Mouse (Mus musculus) forebrain, embryonic 16.5 days (tissue): ENCODE measurements around the gene Atxn2. TPM values are rescaled to one million over a fixed set of nuclear protein-coding genes. Genes with fewer than 3 reads are reported as not detected.

Experiments used
- ATAC-seq: fragments of 200-750 bp; cut with Nextera tagmentation; 2 replicates; pipeline ENCODE4 v1.8.0; 2017; ENCODE audit warnings: mild to moderate bottlenecking, moderate library complexity
- H3K27ac ChIP-seq: fragments of 300-500 bp; sonication (generic); 2 replicates; pipeline ENCODE4 v1.5.1; 2014; ENCODE audit warnings: low read length, control low read depth
- H3K27me3 ChIP-seq: fragments of 300-500 bp; sonication (generic); replicated peaks from 2 replicates; pipeline ENCODE4 v1.6.1; 2014; ENCODE audit warnings: low read length; ENCODE audit not compliant: control insufficient read depth, insufficient read depth
- H3K36me3 ChIP-seq: fragments of 300-500 bp; sonication (generic); 2 replicates; pipeline ENCODE4 v1.6.1; 2014; ENCODE audit not compliant: control insufficient read depth, insufficient read depth
- H3K4me1 ChIP-seq: fragments of 300-500 bp; sonication (generic); replicated peaks from 2 replicates; pipeline ENCODE4 v1.6.1; 2014; ENCODE audit warnings: low read length; ENCODE audit not compliant: control insufficient read depth, insufficient read depth
- H3K4me2 ChIP-seq: fragments of 300-500 bp; sonication (generic); 2 replicates; pipeline ENCODE4 v1.6.1; 2014; ENCODE audit warnings: mild to moderate bottlenecking, low read length, control low read depth
- H3K4me3 ChIP-seq: fragments of 300-500 bp; sonication (generic); replicated peaks from 2 replicates; pipeline ENCODE4 v1.5.1; 2014; ENCODE audit warnings: mild to moderate bottlenecking, low read length, control low read depth
- H3K9ac ChIP-seq: fragments of 300-500 bp; sonication (generic); replicated peaks from 2 replicates; pipeline ENCODE4 v1.6.1; 2014; ENCODE audit warnings: low read depth, low read length, control low read depth
- H3K9me3 ChIP-seq: fragments of 300-500 bp; sonication (generic); 2 replicates; pipeline ENCODE4 v1.6.1; 2016; ENCODE audit warnings: low read length; ENCODE audit not compliant: control insufficient read depth
- WGBS: fragments of 180-500 bp; shearing (Covaris S2); extraction: QIAGEN DNeasy Blood & Tissue Kit; methylation state at CpG from one replicate; pipeline ENCODE4 v1.1.7; 2014; 5-methylcytosine and 5-hydroxymethylcytosine counted together
- polyA plus RNA-seq: library from polyadenylated mRNA; unstranded; fragments of >200 nt; fragmentation: Nextera tagmentation; extraction: Ambion mirVana; gene quantifications from 2 replicates; pipeline ENCODE4 v1.2.1, GENCODE M21; 2015

Atxn2 gene
- polyA plus RNA-seq, 1 experiment from 2014 or later: 58.3 TPM

- Histone ChIP-seq H3K4me3 (peak overlapping the region; percentile 93), H3K9ac (peak overlapping the region; percentile 56), H3K36me3 (peaks cover 9% of the 10 kb centered on the region), H3K9me3 (no peaks in the 10 kb centered on the region), H3K4me1 (peaks cover 28% of the 10 kb centered on the region), H3K27me3 (0 out of 2 replicates have a peak, but pooled peaks cover 3% of the 10 kb centered on the region), H3K27ac (peak overlapping the region; percentile 60), H3K4me2 (peak overlapping the region; percentile 60)
- under 1% methylated on average over 17 of the region's 17 CpGs for WGBS
- ATAC-seq: peak; percentile 26
These were observed 136.9 kb downstream of the Atxn2 start for GRCm38 (mm10) chr5:121848035-121848519.

GRCm38 (mm10) chr5:121848743-121849142 lies 137.6 kb downstream of the Atxn2 start, which contains the start of gene Pheta1:
Gene Pheta1 (plus strand): TSS chr5:121848984.
- Histone ChIP-seq H3K9me3 (no peaks in the 10 kb centered on the region), H3K27ac (peak within 1 kb of the TSS; percentile 60), H3K4me2 (peak within 1 kb of the TSS; percentile 60), H3K9ac (peak within 1 kb of the TSS; percentile 87), H3K4me1 (peaks cover 28% of the 10 kb centered on the region), H3K36me3 (peaks cover 15% of the 10 kb centered on the region), H3K27me3 (0 out of 2 replicates have a peak, but pooled peaks cover 3% of the 10 kb centered on the region), H3K4me3 (peak within 1 kb of the TSS; percentile 93)
- ATAC-seq: peak; percentile 94
- WGBS: under 1% methylated on average over 41 of the region's 42 CpGs

DNA sequence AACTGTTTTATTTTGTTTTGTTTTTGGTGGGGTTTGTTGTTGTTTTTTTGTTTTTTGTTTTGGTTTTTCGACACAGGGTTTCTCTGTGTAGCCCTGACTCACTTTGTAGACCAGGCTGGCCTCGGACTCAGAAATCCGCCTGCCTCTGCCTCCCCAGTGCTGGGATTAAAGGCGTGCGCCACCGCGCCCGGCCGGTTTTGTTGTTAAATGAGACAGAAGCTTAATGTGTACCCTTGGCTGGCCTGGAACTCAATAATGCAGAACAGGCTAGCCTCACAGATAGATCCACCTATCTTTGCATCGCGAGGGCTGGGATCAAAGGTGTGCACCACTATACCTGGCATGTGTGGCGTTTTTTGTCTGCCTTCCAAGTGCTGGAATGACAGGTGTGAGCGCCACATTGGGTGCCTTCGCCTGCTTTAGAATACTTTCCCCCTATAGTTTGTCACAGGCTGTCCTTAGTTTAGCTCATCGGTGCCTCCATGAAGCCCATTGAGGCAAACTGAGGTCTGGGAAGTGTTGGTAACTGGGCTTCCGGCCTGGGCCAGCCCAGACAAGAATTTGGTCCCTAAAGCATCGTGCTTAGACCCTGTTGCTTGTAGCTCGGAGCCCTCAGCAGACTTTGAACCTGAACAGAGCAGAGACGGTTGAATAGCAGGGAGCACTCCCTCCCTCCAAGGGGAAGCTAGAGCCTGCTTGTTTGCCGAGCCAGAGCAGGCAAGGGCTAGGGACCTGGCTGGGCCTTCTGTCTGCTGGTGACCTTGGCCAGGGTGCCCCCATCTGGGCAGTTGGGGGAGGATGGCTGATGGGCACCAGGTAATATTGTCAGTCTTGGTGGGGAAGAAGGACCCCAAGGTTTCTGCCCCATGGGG lies 138.6 kb downstream of the Atxn2 start:
- WGBS: 37% methylated on average over 20 of the region's 20 CpGs
- no peak for ATAC-seq
- Histone ChIP-seq H3K4me3 (peak overlapping the region; percentile 93), H3K27me3 (0 out of 2 replicates have a peak, but pooled peaks cover 3% of the 10 kb centered on the region), H3K4me1 (peaks cover 34% of the 10 kb centered on the region), H3K36me3 (peaks cover 15% of the 10 kb centered on the region), H3K27ac (0 out of 2 replicates have a peak overlapping the region, but pooled peaks have one; percentile 8), H3K4me2 (peak overlapping the region; percentile 60), H3K9ac (peak overlapping the region; percentile 87), H3K9me3 (no peaks in the 10 kb centered on the region)

GRCm38 (mm10) chr5:121853368-121854051 lies 142.4 kb downstream of the Atxn2 start:
- Histone ChIP-seq H3K36me3 (peaks cover 15% of the 10 kb centered on the region), H3K27ac (no peak overlapping the region)

DNA sequence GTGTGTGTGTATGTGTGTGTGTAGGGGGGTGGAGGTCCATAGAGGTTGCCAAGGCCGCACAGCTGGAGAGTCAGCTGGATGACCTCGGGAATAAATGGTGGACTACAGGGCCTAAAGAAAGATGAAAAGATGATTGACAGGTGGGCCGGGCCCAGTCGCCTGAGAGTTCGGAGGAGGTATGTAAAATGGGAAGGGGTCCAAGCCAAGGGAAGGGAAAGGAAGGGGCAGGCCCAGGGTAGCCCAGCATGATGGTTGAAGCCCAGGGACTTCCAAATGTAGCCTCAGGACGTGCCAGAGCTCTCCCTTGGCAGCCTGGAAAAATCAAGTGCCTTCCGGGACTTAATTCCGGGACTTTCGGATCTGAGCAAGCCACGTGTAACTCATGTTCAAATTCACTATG lies 143.6 kb downstream of the Atxn2 start:
- H3K4me2 ChIP-seq: no peak overlapping the region
- H3K27me3 ChIP-seq: no peaks in the 10 kb centered on the region
- peaks cover 15% of the 10 kb centered on the region for H3K36me3 ChIP-seq
- no peak overlapping the region for H3K9ac ChIP-seq
- no peak overlapping the region for H3K27ac ChIP-seq
- whole genome bisulfite sequencing: 38% methylated on average over 10 of the region's 10 CpGs
- peaks cover 25% of the 10 kb centered on the region for H3K4me1 ChIP-seq
- ATAC-seq: no peak
- H3K9me3 ChIP-seq: no peaks in the 10 kb centered on the region
- H3K4me3 ChIP-seq: no peak overlapping the region

More at GRCm38 (mm10) chr5:121853368-121854051, 142.4 kb downstream of the Atxn2 start:
- Histone ChIP-seq H3K4me3 (no peak overlapping the region), H3K9me3 (no peaks in the 10 kb centered on the region), H3K4me2 (no peak overlapping the region), H3K4me1 (peaks cover 29% of the 10 kb centered on the region), H3K27me3 (no peaks in the 10 kb centered on the region), H3K9ac (no peak overlapping the region)
- WGBS: 84% methylated on average over 9 of the region's 9 CpGs
- ATAC-seq: no peak

- Histone ChIP-seq H3K4me1 (peaks cover 10% of the 10 kb centered on the region; the same call in 1 of the 2 replicates), H3K9ac (no peak overlapping the region), H3K36me3 (peaks cover 21% of the 10 kb centered on the region), H3K9me3 (0 out of 2 replicates have a peak, but pooled peaks cover 2% of the 10 kb centered on the region), H3K4me3 (no peak overlapping the region), H3K27ac (no peak overlapping the region), H3K4me2 (no peak overlapping the region), H3K27me3 (no peaks in the 10 kb centered on the region)
- no peak for ATAC-seq
- 91% methylated on average over 11 of the region's 11 CpGs for WGBS
These were observed 145.6 kb downstream of the Atxn2 start for GRCm38 (mm10) chr5:121856740-121857139.

DNA sequence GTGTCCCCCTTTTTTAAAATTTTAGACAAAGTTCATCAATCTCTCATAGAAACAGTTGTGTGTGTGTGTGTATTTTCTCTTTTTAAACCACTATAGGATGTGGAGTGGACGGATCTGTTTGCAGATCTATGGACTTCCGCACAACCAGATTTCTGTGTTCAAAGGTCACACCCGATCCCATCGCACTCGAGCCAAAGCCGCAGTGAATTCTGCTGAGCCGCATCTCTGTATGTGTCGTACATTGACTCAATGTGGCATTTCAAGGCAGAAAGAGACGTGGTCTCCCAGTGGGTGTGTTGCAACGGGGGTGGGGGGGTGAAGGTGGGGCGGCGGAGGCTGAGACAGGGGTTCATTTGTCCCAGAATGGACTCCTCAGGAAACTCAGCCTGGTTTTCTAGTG lies 147.3 kb downstream of the Atxn2 start:
- Histone ChIP-seq H3K27ac (no peak overlapping the region), H3K4me2 (no peak overlapping the region), H3K36me3 (peaks cover 8% of the 10 kb centered on the region), H3K9me3 (0 out of 2 replicates have a peak, but pooled peaks cover 2% of the 10 kb centered on the region), H3K27me3 (no peaks in the 10 kb centered on the region), H3K4me1 (peaks cover 10% of the 10 kb centered on the region; the same call in 1 of the 2 replicates), H3K9ac (no peak overlapping the region), H3K4me3 (no peak overlapping the region)
- 93% methylated on average over 12 of the region's 12 CpGs for WGBS
- no peak for ATAC-seq

- H3K36me3 ChIP-seq: peaks cover 6% of the 10 kb centered on the region
- H3K4me3 ChIP-seq: no peak overlapping the region
- WGBS: 60% methylated on average over 5 of the region's 5 CpGs
These were observed 150.8 kb downstream of the Atxn2 start for GRCm38 (mm10) chr5:121861964-121862363.

GRCm38 (mm10) chr5:121864330-121864729 lies 153.2 kb downstream of the Atxn2 start:
- Histone ChIP-seq H3K9me3 (0 out of 2 replicates have a peak, but pooled peaks cover 2% of the 10 kb centered on the region), H3K4me2 (no peak overlapping the region), H3K27me3 (no peaks in the 10 kb centered on the region), H3K4me3 (no peak overlapping the region), H3K36me3 (peaks cover 6% of the 10 kb centered on the region), H3K4me1 (no peaks in the 10 kb centered on the region), H3K9ac (no peak overlapping the region), H3K27ac (no peak overlapping the region)
- ATAC-seq: no peak
- 12% methylated on average over 7 of the region's 11 CpGs for WGBS

More at GRCm38 (mm10) chr5:121861964-121862363, 150.8 kb downstream of the Atxn2 start:
- H3K9ac ChIP-seq: no peak overlapping the region
- no peak overlapping the region for H3K27ac ChIP-seq
- H3K9me3 ChIP-seq: 0 out of 2 replicates have a peak, but pooled peaks cover 2% of the 10 kb centered on the region
- no peak overlapping the region for H3K4me2 ChIP-seq
- ATAC-seq: no peak
- H3K27me3 ChIP-seq: no peaks in the 10 kb centered on the region
- no peaks in the 10 kb centered on the region for H3K4me1 ChIP-seq
